In the genomic region with DNA sequence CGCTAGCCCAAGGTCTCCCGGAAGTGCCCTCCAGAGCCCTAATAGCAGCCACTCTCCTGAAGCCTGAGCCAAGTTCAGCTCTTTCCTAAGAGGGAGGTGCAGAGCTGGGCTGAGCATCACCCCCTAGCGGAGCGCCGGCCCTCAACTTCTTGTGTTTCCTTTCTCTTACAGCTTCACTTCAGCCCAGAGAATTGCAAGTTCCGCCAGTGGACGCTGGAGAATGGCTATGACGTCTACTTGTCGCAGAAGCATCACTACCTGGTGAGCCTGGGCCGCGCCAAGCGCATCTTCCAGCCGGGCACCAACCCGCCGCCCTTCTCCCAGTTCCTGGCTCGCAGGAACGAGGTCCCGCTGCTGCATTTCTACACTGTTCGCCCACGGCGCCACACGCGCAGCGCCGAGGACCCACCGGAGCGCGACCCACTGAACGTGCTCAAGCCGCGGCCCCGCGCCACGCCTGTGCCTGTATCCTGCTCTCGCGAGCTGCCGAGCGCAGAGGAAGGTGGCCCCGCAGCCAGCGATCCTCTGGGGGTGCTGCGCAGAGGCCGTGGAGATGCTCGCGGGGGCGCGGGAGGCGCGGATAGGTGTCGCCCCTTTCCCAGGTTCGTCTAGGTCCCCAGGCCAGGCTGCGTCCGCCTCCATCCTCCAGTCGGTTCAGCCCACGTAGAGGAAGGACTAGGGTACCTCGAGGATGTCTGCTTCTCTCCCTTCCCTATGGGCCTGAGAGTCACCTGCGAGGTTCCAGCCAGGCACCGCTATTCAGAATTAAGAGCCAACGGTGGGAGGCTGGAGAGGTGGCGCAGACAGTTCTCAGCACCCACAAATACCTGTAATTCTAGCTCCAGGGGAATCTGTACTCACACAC, we compare ENCODE assay signal across 8 mouse cellular contexts. TPM values are rescaled to one million over a fixed set of nuclear protein-coding genes. Genes with fewer than 3 reads are reported as not detected.
DNase-seq lines count a peak whose midpoint lies in the region; ATAC-seq and TF ChIP-seq lines count a peak whose summit lies in the region.

No protein-coding gene starts in this region.

- H3K27ac ChIP-seq in forebrain, embryonic 15.5 days (replicated peaks), result peak overlapping the region; percentile 78
- peak overlapping the region; percentile 92 for H3K27ac ChIP-seq in hindbrain, embryonic 15.5 days (replicated peaks)
- H3K27ac ChIP-seq in left cerebral cortex, adult 2 months, result peak overlapping the region; percentile 91

- DNase-seq in gastrocnemius, adult 18-20 months (ENCODE audit: low spot score), result peak; percentile 31
- no peak for DNase-seq in gastrocnemius, postnatal 36 days
- DNase-seq in cerebellum, adult 11-12 months, result peak; percentile 77
- peak; percentile 73 to 74 for DNase-seq in left cerebral cortex, adult 2 months (ENCODE audit: extremely low spot score in 1 of 2, low spot score in 2 of 2)
- DNase-seq in lung, postnatal 25 days (ENCODE audit: low spot score), result peak; percentile 16
- DNase-seq in retina, postnatal 7 days (ENCODE audit: low read depth, low spot score), result peak; percentile 34

- peak overlapping the region; percentile 95 for H3K4me2 ChIP-seq in forebrain, embryonic 15.5 days (replicated peaks)
- peak overlapping the region; percentile 93 for H3K4me2 ChIP-seq in hindbrain, embryonic 15.5 days

- no peaks in the 10 kb centered on the region for H3K36me3 ChIP-seq in forebrain, embryonic 15.5 days
- H3K36me3 ChIP-seq in hindbrain, embryonic 15.5 days, result no peaks in the 10 kb centered on the region

- no peaks in the 10 kb centered on the region for H3K27me3 ChIP-seq in forebrain, embryonic 15.5 days
- H3K27me3 ChIP-seq in hindbrain, embryonic 15.5 days, result peaks cover 5% of the 10 kb centered on the region; the same call in 1 of the 2 replicates

- H3K4me1 ChIP-seq in forebrain, embryonic 15.5 days, result peaks cover 5% of the 10 kb centered on the region; the same call in 1 of the 2 replicates
- peaks cover 5% of the 10 kb centered on the region for H3K4me1 ChIP-seq in hindbrain, embryonic 15.5 days (replicated peaks)

- intact Hi-C loops in gastrocnemius, postnatal 36 days (cut with DNase I), result loop anchor here (2.0 kb wide), 1 partner anchor 129 kb away; no protein-coding TSS in a partner anchor
- intact Hi-C loops in left cerebral cortex, adult 2 months (cut with DNase I), result loop anchor here (10.0 kb wide), 1 partner anchor 275 kb away; no protein-coding TSS in a partner anchor

- H3K9me3 ChIP-seq in forebrain, embryonic 15.5 days, result no peaks in the 10 kb centered on the region
- H3K9me3 ChIP-seq in hindbrain, embryonic 15.5 days, result no peaks in the 10 kb centered on the region

- H3K9ac ChIP-seq in forebrain, embryonic 15.5 days (replicated peaks), result peak overlapping the region; percentile 82
- peak overlapping the region; percentile 70 for H3K9ac ChIP-seq in hindbrain, embryonic 15.5 days

- 2% methylated on average over 59 of the region's 59 CpGs for WGBS in forebrain, embryonic 15.5 days
- 1% methylated on average over 59 of the region's 59 CpGs for WGBS in hindbrain, embryonic 15.5 days

- TF ChIP-seq CTCF in left cerebral cortex, adult 2 months (IDR thresholded peaks at IDR 0.05), result peak; percentile 62

- ATAC-seq in forebrain, embryonic 15.5 days (replicated peaks), result peak; percentile 92
- peak; percentile 95 for ATAC-seq in hindbrain, embryonic 15.5 days (ENCODE audit: low FRiP score, low read depth)

- peak overlapping the region; percentile 71 for H3K4me3 ChIP-seq in forebrain, embryonic 15.5 days
- peak overlapping the region; percentile 64 for H3K4me3 ChIP-seq in hindbrain, embryonic 15.5 days
- H3K4me3 ChIP-seq in left cerebral cortex, adult 2 months, result peak overlapping the region; percentile 73

RNA-seq across cellular contexts. Expression of gene Fgf23, which starts 7.4 kb away (rescaled TPM):
- total RNA-seq in gastrocnemius, adult 18-20 months (2021), result not detected
- not detected for total RNA-seq in gastrocnemius, postnatal 36 days (2021)
- polyA plus RNA-seq in forebrain, embryonic 15.5 days (2015; fragmentation: Nextera tagmentation; extraction: Ambion mirVana), result 0.09 and 0.10 TPM in 2 replicates
- 0.14 and 0.29 TPM in 2 replicates for polyA plus RNA-seq in hindbrain, embryonic 15.5 days (2015; fragmentation: Nextera tagmentation; extraction: Ambion mirVana)
- total RNA-seq in left cerebral cortex, adult 2 months (2021), result under 1 TPM; 0.44 to 0.68 TPM

RNA-seq across cellular contexts. Expression of gene Tigar, which starts 29.3 kb away (rescaled TPM):
- 100 to 1,000 TPM in 1 of 2 experiments, 10 to 100 TPM in 1; 99.5 to 105 TPM for total RNA-seq in gastrocnemius, adult 18-20 months (2021)
- total RNA-seq in gastrocnemius, postnatal 36 days (2021), result 10 to 100 TPM; 80.9 to 85.1 TPM
- polyA plus RNA-seq in forebrain, embryonic 15.5 days (2015; fragmentation: Nextera tagmentation; extraction: Ambion mirVana), result 9.2 and 10.0 TPM in 2 replicates
- polyA plus RNA-seq in hindbrain, embryonic 15.5 days (2015; fragmentation: Nextera tagmentation; extraction: Ambion mirVana), result 6.1 and 8.5 TPM in 2 replicates
- total RNA-seq in left cerebral cortex, adult 2 months (2021), result 10 to 100 TPM; 22.3 to 22.7 TPM

Comparison
In these comparisons a context has a peak if more than half of its experiments do, and no peak if none do; other contexts are left out.
1. DNase-seq: peak in gastrocnemius, adult 18-20 months (single experiment), cerebellum, adult 11-12 months (single experiment), left cerebral cortex, adult 2 months (2 of 2), lung, postnatal 25 days (single experiment) and retina, postnatal 7 days (single experiment); none in gastrocnemius, postnatal 36 days (0 of 2).
2. Peak in every context shown above with its lines, with median percentiles within 50 percentile points of each other: H3K27ac ChIP-seq and H3K4me3 ChIP-seq.